Mouse (Mus musculus): ENCODE measurements around the gene Astl.

DNA sequence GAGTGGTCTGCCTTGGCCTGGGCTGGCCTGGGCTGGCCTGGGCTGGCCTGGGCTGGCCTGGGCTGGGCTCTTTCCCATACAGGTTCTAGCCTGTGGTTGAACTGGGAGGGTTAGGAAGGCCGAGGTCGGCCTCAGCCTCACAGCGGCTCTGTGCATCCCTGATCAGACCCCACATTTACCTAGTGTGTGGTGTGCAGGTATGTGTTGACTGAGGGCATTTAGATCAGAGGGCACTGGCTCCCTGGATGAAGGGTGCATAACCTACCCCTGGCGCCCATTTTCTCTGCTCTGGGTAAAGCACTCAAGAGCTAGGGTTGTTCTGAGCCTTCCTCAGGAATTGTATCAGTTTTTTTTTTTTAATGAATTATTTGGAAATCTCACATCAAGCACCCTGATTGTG, at the start of gene Astl:
- TF ChIP-seq CTCF (IDR thresholded peaks at IDR 0.05; ENCODE audit: insufficient read depth, low read depth, low read length) (no peak), POLR2A (IDR thresholded peaks at IDR 0.05; ENCODE audit: insufficient read depth, low read depth, low read length) (no peak)
